Mouse (Mus musculus) liver, embryonic 16.5 days (tissue): ENCODE measurements at regions not wholly inside any gene's neighbourhood (a gene's known extent, or its start where the extent isn't known, plus 50 kb on each side); places are given as distances from the start of the nearest gene placed in this dataset.
"Not testable (repeated sequence)": the region's sequence is repeated elsewhere in the genome, so short reads cannot be mapped to it uniquely, and the experiment has no call there.

Experiments used
- ATAC-seq: fragments of 200-750 bp; cut with Nextera tagmentation; 2 replicates; pipeline ENCODE4 v1.8.0; 2017; ENCODE audit warnings: low read depth, mild to moderate bottlenecking, moderate number of reproducible peaks, moderate library complexity
- H3K27ac ChIP-seq: fragments of 300-500 bp; sonication (generic); 2 replicates; pipeline ENCODE4 v1.5.1; 2014; ENCODE audit warnings: mild to moderate bottlenecking, low read length
- H3K27me3 ChIP-seq: fragments of 300-500 bp; sonication (generic); 2 replicates; pipeline ENCODE4 v1.6.1; 2014; ENCODE audit warnings: low read depth, low read length, mixed read lengths; ENCODE audit not compliant: control insufficient read depth, insufficient read depth
- H3K36me3 ChIP-seq: fragments of 300-500 bp; sonication (generic); 2 replicates; pipeline ENCODE4 v1.6.1; 2014; ENCODE audit warnings: mild to moderate bottlenecking; ENCODE audit not compliant: control insufficient read depth, insufficient read depth
- H3K4me1 ChIP-seq: fragments of 300-500 bp; sonication (generic); 2 replicates; pipeline ENCODE4 v1.6.1; 2014; ENCODE audit warnings: low read depth, low read length, mixed read lengths; ENCODE audit not compliant: control insufficient read depth
- H3K4me2 ChIP-seq: fragments of 300-500 bp; sonication (generic); 2 replicates; pipeline ENCODE4 v1.6.1; 2014; ENCODE audit warnings: low read depth, low read length, mixed read lengths
- H3K4me3 ChIP-seq: fragments of 300-500 bp; sonication (generic); 2 replicates; pipeline ENCODE4 v1.5.1; 2014; ENCODE audit warnings: low read depth, mild to moderate bottlenecking, low read length
- H3K9ac ChIP-seq: fragments of 300-500 bp; sonication (generic); 2 replicates; pipeline ENCODE4 v1.6.1; 2014; ENCODE audit warnings: low read depth, low read length
- H3K9me3 ChIP-seq: fragments of 300-500 bp; sonication (generic); replicated peaks from 2 replicates; pipeline ENCODE4 v1.6.1; 2016; ENCODE audit warnings: low read length; ENCODE audit not compliant: control insufficient read depth
- WGBS: fragments of 180-500 bp; shearing (Covaris S2); extraction: QIAGEN DNeasy Blood & Tissue Kit; methylation state at CpG from one replicate; pipeline ENCODE4 v1.1.7; 2014; ENCODE audit not compliant: insufficient replicate concordance; 5-methylcytosine and 5-hydroxymethylcytosine counted together

- H3K9me3 ChIP-seq = no peaks in the 10 kb centered on the region
- H3K27me3 ChIP-seq = no peaks in the 10 kb centered on the region
- H3K36me3 ChIP-seq = no peaks in the 10 kb centered on the region
- no peak overlapping the region for H3K4me2 ChIP-seq
- H3K4me1 ChIP-seq = no peaks in the 10 kb centered on the region
- H3K27ac ChIP-seq = no peak overlapping the region
- H3K9ac ChIP-seq = no peak overlapping the region
- no peak for ATAC-seq
- H3K4me3 ChIP-seq = no peak overlapping the region
Measured at GRCm38 (mm10) chr3:155662280-155662679, 569.0 kb downstream of the Lrriq3 start.

DNA sequence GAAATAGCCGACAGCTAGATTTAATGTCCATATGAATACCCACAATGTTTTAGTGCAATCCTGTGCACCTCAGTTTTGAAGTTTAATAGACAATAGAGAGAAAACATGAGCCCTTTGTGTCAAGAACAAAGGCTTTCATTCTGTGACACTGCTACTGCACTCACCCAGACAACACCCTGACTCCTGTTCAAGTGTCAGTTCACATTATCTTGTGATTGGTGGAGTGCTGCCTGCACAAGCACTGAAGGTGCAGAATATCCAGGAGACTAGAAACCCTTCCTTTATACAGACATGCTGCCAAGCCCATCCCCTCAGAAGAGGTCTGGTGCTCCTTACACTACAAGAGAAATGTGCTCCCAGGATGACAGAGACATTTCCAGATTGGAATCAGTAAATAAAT lies 579.3 kb downstream of the Lrriq3 start:
- ATAC-seq = no peak
- H3K4me2 ChIP-seq = no peak overlapping the region
- no peaks in the 10 kb centered on the region for H3K9me3 ChIP-seq
- H3K4me1 ChIP-seq = no peaks in the 10 kb centered on the region
- H3K9ac ChIP-seq = no peak overlapping the region
- no peak overlapping the region for H3K4me3 ChIP-seq
- H3K36me3 ChIP-seq = no peaks in the 10 kb centered on the region
- H3K27ac ChIP-seq = no peak overlapping the region
- WGBS = 61% methylated on average over 1 of the region's 1 CpGs
- no peaks in the 10 kb centered on the region for H3K27me3 ChIP-seq

GRCm38 (mm10) chr3:155680200-155680599 lies 587.0 kb downstream of the Lrriq3 start:
- no peaks in the 10 kb centered on the region for H3K4me1 ChIP-seq

GRCm38 (mm10) chr3:155682921-155683813 lies 589.9 kb downstream of the Lrriq3 start:
- ATAC-seq = no peak
- H3K9ac ChIP-seq = no peak overlapping the region
- no peak overlapping the region for H3K27ac ChIP-seq
- H3K4me1 ChIP-seq = no peaks in the 10 kb centered on the region
- no peaks in the 10 kb centered on the region for H3K36me3 ChIP-seq
- no peak overlapping the region for H3K4me3 ChIP-seq
- H3K27me3 ChIP-seq = no peaks in the 10 kb centered on the region
- H3K9me3 ChIP-seq = no peaks in the 10 kb centered on the region
- no peak overlapping the region for H3K4me2 ChIP-seq
- 67% methylated on average over 8 of the region's 8 CpGs for WGBS

More at GRCm38 (mm10) chr3:155680200-155680599, 587.0 kb downstream of the Lrriq3 start:
- WGBS = 67% methylated on average over 4 of the region's 4 CpGs
- Histone ChIP-seq H3K27me3 (no peaks in the 10 kb centered on the region), H3K9ac (no peak overlapping the region), H3K36me3 (no peaks in the 10 kb centered on the region), H3K9me3 (no peaks in the 10 kb centered on the region), H3K4me2 (no peak overlapping the region), H3K27ac (no peak overlapping the region), H3K4me3 (no peak overlapping the region)
- no peak for ATAC-seq

DNA sequence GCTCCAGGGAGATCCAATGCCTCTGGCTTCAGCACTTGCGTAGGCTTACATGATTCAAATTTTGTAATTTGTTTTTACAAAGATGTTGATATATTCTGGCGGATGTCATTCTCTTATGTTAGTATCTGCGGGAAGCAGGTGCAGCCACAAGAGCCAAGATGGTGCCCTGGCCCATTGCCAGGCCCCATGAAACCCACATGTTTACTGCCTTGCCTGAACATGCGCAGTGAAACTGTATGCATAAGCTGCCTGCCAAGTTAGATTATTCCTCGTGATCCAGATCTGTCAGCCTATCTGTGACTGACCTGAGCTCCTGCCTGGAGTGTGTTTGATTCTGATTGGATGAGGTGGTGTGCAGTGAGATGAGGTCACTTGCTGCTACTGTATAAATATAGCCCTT lies 595.1 kb downstream of the Lrriq3 start:
- H3K9me3 ChIP-seq = no peaks in the 10 kb centered on the region
- no peak for ATAC-seq
- H3K4me2 ChIP-seq = no peak overlapping the region
- H3K27me3 ChIP-seq = no peaks in the 10 kb centered on the region
- H3K4me3 ChIP-seq = no peak overlapping the region
- H3K4me1 ChIP-seq = no peaks in the 10 kb centered on the region
- H3K36me3 ChIP-seq = no peaks in the 10 kb centered on the region
- H3K9ac ChIP-seq = no peak overlapping the region
- 65% methylated on average over 5 of the region's 5 CpGs for WGBS
- no peak overlapping the region for H3K27ac ChIP-seq

- Histone ChIP-seq H3K27me3 (no peaks in the 10 kb centered on the region), H3K4me1 (no peaks in the 10 kb centered on the region), H3K4me3 (no peak overlapping the region), H3K9ac (no peak overlapping the region), H3K36me3 (no peaks in the 10 kb centered on the region), H3K27ac (no peak overlapping the region), H3K9me3 (no peaks in the 10 kb centered on the region), H3K4me2 (no peak overlapping the region)
- no peak for ATAC-seq
- WGBS = 67% methylated on average over 5 of the region's 5 CpGs
Measured at GRCm38 (mm10) chr3:155723011-155723510, 629.8 kb downstream of the Lrriq3 start.

DNA sequence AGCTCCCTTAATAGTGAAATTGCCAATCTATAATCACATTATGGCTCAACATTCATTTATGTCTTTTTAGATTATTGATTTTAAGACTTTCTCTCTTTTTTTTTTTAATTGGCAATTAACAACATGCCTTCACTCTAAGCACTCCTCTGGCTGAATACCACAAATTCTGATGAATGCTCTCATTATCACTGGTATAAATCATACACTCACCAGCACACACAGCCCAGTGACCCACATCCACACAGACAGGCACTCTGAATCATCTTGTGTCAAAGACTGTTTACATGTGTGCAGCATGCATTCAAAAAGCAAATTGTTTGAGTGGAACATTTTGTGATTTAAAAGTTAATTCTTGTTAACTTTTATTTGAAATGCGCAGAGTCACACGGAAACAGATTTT lies 649.2 kb downstream of the Lrriq3 start:
- Histone ChIP-seq H3K27me3 (no peaks in the 10 kb centered on the region), H3K4me3 (no peak overlapping the region), H3K36me3 (no peaks in the 10 kb centered on the region), H3K9me3 (no peaks in the 10 kb centered on the region), H3K27ac (no peak overlapping the region), H3K4me2 (no peak overlapping the region), H3K4me1 (no peaks in the 10 kb centered on the region), H3K9ac (no peak overlapping the region)
- WGBS = 81% methylated on average over 2 of the region's 2 CpGs
- ATAC-seq = no peak

DNA sequence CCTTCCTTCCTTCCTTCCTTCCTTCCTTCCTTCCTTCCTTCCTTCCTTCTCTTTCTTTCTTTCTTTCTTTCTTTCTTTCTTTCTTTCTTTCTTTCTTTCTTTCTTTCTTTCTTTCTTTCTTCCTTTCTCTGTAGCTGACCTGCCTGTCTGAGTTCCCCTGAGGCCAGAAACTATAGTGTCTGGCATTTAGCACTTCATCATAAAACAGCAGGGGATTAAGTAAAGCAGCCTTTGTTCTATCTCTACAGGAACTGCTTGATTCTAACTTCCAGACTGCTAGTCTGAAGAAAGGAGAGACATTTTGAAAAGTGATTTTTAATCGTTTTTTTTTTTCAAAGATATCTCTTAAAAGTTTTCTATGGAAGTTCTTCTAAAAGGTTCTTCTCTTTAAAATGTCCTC lies 653.4 kb downstream of the Lrriq3 start:
- not testable (repeated sequence) for H3K27me3 ChIP-seq, H3K4me1 ChIP-seq, H3K9me3 ChIP-seq, H3K4me3 ChIP-seq, H3K9ac ChIP-seq, H3K27ac ChIP-seq, ATAC-seq, H3K36me3 ChIP-seq, H3K4me2 ChIP-seq
- 19% methylated on average over 1 of the region's 1 CpGs for WGBS

DNA sequence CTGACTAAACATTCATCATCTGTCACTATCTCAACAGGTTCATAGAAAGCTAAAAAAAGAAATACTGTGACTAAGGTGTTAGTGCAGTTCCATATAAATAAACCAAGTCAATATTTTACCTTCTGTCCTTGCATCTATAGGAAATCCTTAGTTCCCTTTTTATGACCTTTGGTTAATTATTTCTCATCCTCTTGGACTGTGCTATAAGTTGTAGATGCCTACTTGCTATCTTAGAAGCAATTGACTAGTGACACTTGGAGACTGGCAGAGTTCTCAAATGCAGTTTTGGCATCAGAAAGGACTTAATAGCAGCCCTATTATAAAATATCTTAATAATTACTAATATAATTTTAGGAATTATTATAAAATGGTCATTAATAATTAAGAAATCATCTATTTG lies 654.3 kb downstream of the Lrriq3 start:
- Histone ChIP-seq H3K27me3 (no peaks in the 10 kb centered on the region), H3K27ac (no peak overlapping the region), H3K36me3 (no peaks in the 10 kb centered on the region), H3K9ac (no peak overlapping the region), H3K4me1 (no peaks in the 10 kb centered on the region), H3K4me3 (no peak overlapping the region), H3K4me2 (no peak overlapping the region), H3K9me3 (no peaks in the 10 kb centered on the region)
- no peak for ATAC-seq
